Mouse (Mus musculus) neural tube, embryonic 12.5 days (tissue): ENCODE results near the gene Rbm11. TPM values are rescaled to one million over a fixed set of nuclear protein-coding genes. Genes with fewer than 3 reads are reported as not detected.

Experiments
- polyA plus RNA-seq: library from polyadenylated mRNA; unstranded; fragments of >200 nt; fragmentation: Nextera tagmentation; extraction: Ambion mirVana; gene quantifications from 2 replicates; pipeline ENCODE4 v1.2.1, GENCODE M21; 2016

Rbm11 gene
- polyA plus RNA-seq, 1 experiment from 2014 or later = 1.3 TPM

Other genes with a start within 250 kb of the Rbm11 start
- gene Lipi, start 6.8 kb upstream of the Rbm11 start, polyA plus RNA-seq = not detected in 2 replicates
- 34.1 and 34.4 TPM in 2 replicates for gene Hspa13, start 174.3 kb downstream of the Rbm11 start, polyA plus RNA-seq